Mouse (Mus musculus) thymus, adult 2 months (tissue): ENCODE measurements around the gene Wdr18. TPM values are rescaled to one million over a fixed set of nuclear protein-coding genes. Genes with fewer than 3 reads are reported as not detected.

ENCODE experiments used
- DNase-seq: peaks from one replicate; pipeline ENCODE4 v3.0.0; 2021
- H3K27ac ChIP-seq: fragments of 200-500 bp; 2 replicates; pipeline ENCODE4 v1.5.1; 2012; ENCODE audit warnings: low read length, control low read depth; ENCODE audit not compliant: control insufficient read depth, insufficient read depth
- H3K27me3 ChIP-seq: fragments of 200-500 bp; 2 replicates; pipeline ENCODE4 v1.6.1; 2012; ENCODE audit warnings: mild to moderate bottlenecking, low read length, moderate library complexity, mixed read lengths; ENCODE audit not compliant: control insufficient read depth, insufficient read depth
- H3K36me3 ChIP-seq: fragments of 200-500 bp; 2 replicates; pipeline ENCODE4 v1.6.1; 2012; ENCODE audit warnings: mild to moderate bottlenecking, low read length, moderate library complexity; ENCODE audit not compliant: control insufficient read depth, insufficient read depth
- H3K4me1 ChIP-seq: fragments of 200-500 bp; replicated peaks from 2 replicates; pipeline ENCODE4 v1.6.1; 2012; ENCODE audit warnings: low read length; ENCODE audit not compliant: control insufficient read depth, insufficient read depth
- H3K4me3 ChIP-seq: fragments of 200-500 bp; 2 replicates; pipeline ENCODE4 v1.5.1; 2012; ENCODE audit warnings: mild to moderate bottlenecking, low read length, control low read depth, moderate library complexity; ENCODE audit not compliant: control insufficient read depth, insufficient read depth
- CTCF ChIP-seq: fragments of 200-500 bp; IDR thresholded peaks from 2 replicates; pipeline ENCODE4 v1.5.1; 2012; ENCODE audit warnings: mild to moderate bottlenecking, control low read depth, low read length, moderate library complexity, borderline replicate concordance; ENCODE audit not compliant: control insufficient read depth, poor library complexity, insufficient read depth; ENCODE audit errors: extremely low read depth
- POLR2A ChIP-seq: fragments of 200-500 bp; IDR thresholded peaks from 2 replicates; pipeline ENCODE4 v1.6.1; 2012; ENCODE audit warnings: mild to moderate bottlenecking, low read length, control low read depth, moderate library complexity; ENCODE audit not compliant: control insufficient read depth, poor library complexity, insufficient read depth; ENCODE audit errors: extremely low read depth
- WGBS: fragments of 180-500 bp; shearing (Covaris S2); methylation state at CpG from one replicate; pipeline ENCODE4 v1.1.7; 2018; 5-methylcytosine and 5-hydroxymethylcytosine counted together
- polyA plus RNA-seq: library from polyadenylated mRNA; depleted of rRNA; stranded (reverse); fragments of >200 nt; gene quantifications from 2 replicates; pipeline ENCODE4 v1.2.3, GENCODE M21; 2012

The Wdr18 gene
- polyA plus RNA-seq, 1 experiment = 74.5 TPM

DNA sequence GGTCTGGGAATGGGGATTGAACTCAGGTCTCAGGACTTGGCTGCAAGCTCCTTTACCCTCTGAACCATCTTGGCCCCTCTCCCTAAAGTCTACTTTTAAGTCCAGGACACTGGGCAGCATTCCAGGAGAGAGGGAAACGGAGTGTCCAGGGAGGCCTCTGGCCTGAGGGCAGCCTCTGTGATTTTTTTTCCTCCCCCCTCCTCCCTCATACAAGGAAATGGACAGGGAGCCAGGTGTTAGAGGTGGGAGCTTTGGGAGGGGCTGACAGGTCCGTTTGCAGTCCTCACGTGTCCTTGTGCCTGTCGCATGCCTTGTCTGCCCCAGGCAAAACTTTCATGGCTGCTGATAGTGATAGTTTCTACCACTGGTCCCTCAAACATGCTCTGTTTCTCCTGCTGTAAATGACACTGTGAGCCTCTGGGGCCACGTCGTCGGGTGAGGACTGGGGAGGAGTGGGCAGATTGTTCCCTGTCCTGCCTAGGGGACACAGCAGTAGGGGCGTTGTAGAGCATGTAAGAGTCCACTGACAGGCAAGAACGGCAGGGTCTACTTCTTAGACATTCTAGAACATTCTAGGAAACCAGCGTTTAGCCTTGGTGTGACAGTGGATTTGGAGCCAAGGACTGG is 23.6 kb upstream of the Wdr18 start:
- no peak for DNase-seq
- WGBS = 25% methylated on average over 10 of the region's 10 CpGs
- Histone ChIP-seq H3K4me1 (peaks cover 16% of the 10 kb centered on the region), H3K27me3 (no peaks in the 10 kb centered on the region), H3K4me3 (no peak overlapping the region), H3K27ac (no peak overlapping the region), H3K36me3 (no peaks in the 10 kb centered on the region)
- TF ChIP-seq CTCF (no peak), POLR2A (no peak)

DNA sequence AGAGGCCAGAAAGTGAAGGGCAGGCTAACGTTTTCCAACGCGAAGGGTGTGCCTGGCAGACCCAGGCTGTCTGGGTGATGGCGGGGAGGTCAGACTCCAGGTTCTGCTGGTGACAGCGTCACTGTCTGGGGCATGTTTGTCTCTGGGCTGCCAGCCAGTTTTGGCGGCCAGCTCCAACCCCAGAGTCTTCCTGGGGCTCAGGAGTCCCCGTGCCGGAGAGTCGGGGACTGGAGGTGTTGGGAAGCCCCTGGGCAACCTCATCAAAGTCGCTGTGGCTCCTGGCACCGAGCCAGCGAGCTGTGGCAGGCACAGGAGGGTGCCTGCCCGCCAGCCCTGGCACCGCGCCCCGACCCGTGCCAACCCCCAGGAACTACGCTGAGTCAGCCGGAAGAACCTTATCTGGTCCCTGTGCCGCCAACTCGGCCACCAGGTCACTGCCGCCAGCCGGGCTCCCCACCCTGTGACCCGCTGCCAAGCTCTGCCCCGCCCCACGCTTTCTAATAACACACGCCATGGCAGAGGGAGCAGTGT is 23.0 kb upstream of the Wdr18 start:
- WGBS = 2% methylated on average over 27 of the region's 27 CpGs
- H3K27ac ChIP-seq = no peak overlapping the region
- peak; percentile 58 for DNase-seq
- H3K36me3 ChIP-seq = no peaks in the 10 kb centered on the region
- H3K4me3 ChIP-seq = no peak overlapping the region
- H3K27me3 ChIP-seq = no peaks in the 10 kb centered on the region
- peaks cover 16% of the 10 kb centered on the region for H3K4me1 ChIP-seq
- TF ChIP-seq CTCF (no peak), POLR2A (no peak)

DNA sequence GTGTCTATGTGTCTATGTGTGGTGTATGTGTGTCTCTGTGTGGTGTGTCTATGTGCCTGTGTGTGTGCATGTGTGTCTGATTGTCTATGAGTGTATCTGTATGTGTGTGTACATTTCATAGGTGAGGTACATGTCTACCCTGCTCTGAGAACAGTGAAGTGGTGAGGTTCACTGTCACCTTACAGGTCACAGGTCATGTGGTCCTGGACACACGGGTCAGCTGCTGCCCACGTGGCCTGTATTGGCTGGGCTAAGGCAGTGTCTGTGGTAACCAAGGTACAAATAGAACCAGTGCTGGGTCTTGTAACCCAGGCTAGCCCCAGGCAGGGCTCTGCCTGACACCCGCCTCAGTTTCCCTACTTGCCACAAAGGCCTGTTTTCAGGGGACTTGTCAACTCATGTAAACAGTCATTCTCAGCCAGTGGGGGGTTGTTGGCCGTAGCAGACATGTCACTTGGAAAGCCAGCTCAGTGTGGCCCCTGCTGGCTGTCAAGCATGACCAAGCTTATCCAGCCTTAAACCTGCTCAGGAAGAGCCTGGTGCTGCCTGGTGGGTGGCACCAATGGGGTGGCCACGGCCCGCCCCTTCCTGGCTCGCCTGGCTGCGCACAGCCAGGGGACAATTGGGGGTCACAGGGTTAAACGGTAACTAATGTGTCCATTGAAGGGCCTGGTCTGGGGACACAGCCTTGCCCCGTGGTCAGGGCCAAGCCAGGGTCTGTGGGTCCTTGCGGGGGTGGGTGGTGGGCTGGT is 22.0 kb upstream of the Wdr18 start:
- Histone ChIP-seq H3K4me1 (peaks cover 16% of the 10 kb centered on the region), H3K27ac (no peak overlapping the region), H3K36me3 (no peaks in the 10 kb centered on the region), H3K27me3 (no peaks in the 10 kb centered on the region), H3K4me3 (no peak overlapping the region)
- 67% methylated on average over 11 of the region's 11 CpGs for WGBS
- DNase-seq = no peak
- TF ChIP-seq POLR2A (no peak), CTCF (no peak)

DNA sequence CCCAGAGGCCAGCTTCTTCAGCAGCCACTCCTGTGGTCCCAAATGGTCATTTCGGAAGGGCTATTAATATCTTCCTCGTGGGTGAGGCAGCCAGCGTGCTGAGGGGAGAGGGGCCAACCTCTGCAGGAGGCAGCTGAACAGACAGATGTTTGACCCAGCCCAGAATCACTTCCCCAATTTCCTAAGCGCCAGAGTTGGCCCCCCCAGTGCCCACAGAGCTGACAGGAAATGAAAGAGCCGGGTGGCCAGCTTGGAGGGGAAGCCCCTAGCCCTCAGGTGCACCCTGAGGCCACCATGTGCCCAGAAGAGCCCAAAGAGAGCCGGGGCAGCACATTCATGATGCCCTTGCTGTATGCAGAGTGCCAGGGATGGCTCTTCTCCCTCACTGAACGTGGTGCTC is 19.2 kb upstream of the Wdr18 start:
- Histone ChIP-seq H3K4me3 (no peak overlapping the region), H3K27ac (no peak overlapping the region), H3K36me3 (no peaks in the 10 kb centered on the region), H3K4me1 (peaks cover 16% of the 10 kb centered on the region), H3K27me3 (no peaks in the 10 kb centered on the region)
- TF ChIP-seq CTCF (no peak), POLR2A (no peak)
- no peak for DNase-seq
- 15% methylated on average over 7 of the region's 7 CpGs for WGBS

DNA sequence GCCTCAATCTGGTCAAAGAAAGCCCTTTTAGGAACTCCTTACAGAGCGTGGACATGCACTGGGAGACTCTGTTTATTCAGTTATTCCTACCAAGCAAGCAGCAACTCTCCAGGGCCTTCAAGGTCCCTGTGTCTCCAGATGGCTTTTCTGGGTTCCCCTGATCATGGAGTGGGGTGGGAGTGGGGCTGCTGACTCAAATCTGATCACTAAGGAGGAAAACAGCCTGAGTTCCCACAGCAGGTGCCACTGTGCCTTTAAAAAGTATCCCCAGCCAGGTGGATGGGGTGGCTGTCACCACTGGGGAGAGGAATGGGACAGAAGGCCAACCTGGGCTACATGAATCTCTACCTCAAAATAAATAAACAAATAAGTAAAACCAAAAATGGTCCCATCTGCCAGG is 17.0 kb upstream of the Wdr18 start:
- Histone ChIP-seq H3K4me1 (0 out of 2 replicates have a peak, but pooled peaks cover 2% of the 10 kb centered on the region), H3K27ac (no peak overlapping the region), H3K36me3 (no peaks in the 10 kb centered on the region), H3K27me3 (no peaks in the 10 kb centered on the region), H3K4me3 (no peak overlapping the region)
- 97% methylated on average over 1 of the region's 1 CpGs for whole genome bisulfite sequencing
- no peak for DNase-seq
- TF ChIP-seq CTCF = no peak
- no peak for TF ChIP-seq POLR2A

DNA sequence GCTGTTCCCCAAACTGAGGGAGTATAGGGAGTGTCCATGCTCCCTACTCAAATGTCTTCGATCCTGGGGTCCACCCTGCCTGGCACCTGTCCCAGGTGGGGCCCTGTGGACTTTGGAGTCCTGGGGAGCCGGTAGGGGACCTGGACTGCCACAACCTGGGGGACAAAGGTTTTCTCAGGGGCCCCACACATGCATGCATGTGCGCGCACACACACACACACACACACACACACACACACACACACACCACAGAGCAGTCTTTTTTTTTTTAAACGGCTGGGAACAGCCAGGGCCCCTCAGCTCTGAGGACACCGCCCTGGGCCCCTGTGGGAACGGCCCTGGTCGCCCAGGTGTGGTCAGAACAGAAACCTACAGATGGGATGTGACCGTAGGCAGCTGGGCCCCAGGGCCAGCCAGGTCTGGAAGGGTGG is 16.5 kb upstream of the Wdr18 start:
- TF ChIP-seq POLR2A = no peak
- TF ChIP-seq CTCF = no peak
- H3K27me3 ChIP-seq = no peaks in the 10 kb centered on the region
- H3K4me3 ChIP-seq = no peak overlapping the region
- 59% methylated on average over 7 of the region's 9 CpGs for WGBS
- H3K27ac ChIP-seq = no peak overlapping the region
- no peaks in the 10 kb centered on the region for H3K36me3 ChIP-seq
- 0 out of 2 replicates have a peak, but pooled peaks cover 2% of the 10 kb centered on the region for H3K4me1 ChIP-seq
- DNase-seq = no peak
